ENCODE assay signal across 8 mouse cellular contexts in the genomic region with DNA sequence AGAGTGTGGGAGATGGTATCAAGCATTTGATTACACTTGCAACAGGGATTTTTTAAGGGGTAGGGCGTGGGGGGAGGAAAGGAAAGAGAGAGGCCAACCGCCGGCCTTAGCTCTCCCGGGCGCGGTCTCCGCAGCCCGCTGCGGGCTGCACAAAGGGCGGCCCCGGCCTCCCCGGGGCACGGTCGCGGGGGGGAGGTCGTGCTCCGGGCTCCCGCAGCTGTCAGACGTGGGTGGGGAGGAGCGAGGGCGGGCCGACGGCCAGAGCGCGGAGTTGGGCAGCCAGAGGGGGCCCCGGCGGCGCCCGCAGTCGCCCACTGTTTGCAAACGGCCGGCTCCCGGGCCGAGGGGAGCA.
A peak's percentile ranks its signal among the peaks of the same experiment; 100 is the strongest.
DNase-seq lines count a peak whose midpoint lies in the region; ATAC-seq and TF ChIP-seq lines count a peak whose summit lies in the region.

No protein-coding gene starts in this region.

- peak; percentile 89 for DNase-seq in adrenal gland, adult 2 months
- DNase-seq in adrenal gland, postnatal 4 days (ENCODE audit: low spot score in 2 of 2) = no peak
- DNase-seq in CD4-positive helper T cell, adult 2 months (ENCODE audit: low read depth, low spot score) = peak; percentile 67
- DNase-seq in forebrain, embryonic 10.5 days (ENCODE audit: extremely low spot score, low spot score) = peak; percentile 58
- DNase-seq in frontal cortex, adult 2 months (ENCODE audit: extremely low spot score in 1 of 2, low spot score in 1 of 2) = no peak
- DNase-seq in layer of hippocampus, adult 8-10 months (ENCODE audit: low spot score in 2 of 2) = no peak

- WGBS in forebrain, embryonic 10.5 days = under 1% methylated on average over 34 of the region's 34 CpGs
- WGBS in intestine, postnatal 0 days = under 1% methylated on average over 34 of the region's 34 CpGs

- peak overlapping the region; percentile 91 for H3K4me2 ChIP-seq in intestine, postnatal 0 days (replicated peaks; ENCODE audit: low read depth)

- H3K36me3 ChIP-seq in forebrain, embryonic 10.5 days (replicated peaks) = no peaks in the 10 kb centered on the region
- no peaks in the 10 kb centered on the region for H3K36me3 ChIP-seq in intestine, postnatal 0 days (ENCODE audit: control insufficient read depth, insufficient read depth)
- H3K36me3 ChIP-seq in megakaryocyte, embryonic 14.5 days (replicated peaks; ENCODE audit: low read length) = peaks cover 35% of the 10 kb centered on the region

- no peaks in the 10 kb centered on the region for H3K9me3 ChIP-seq in forebrain, embryonic 10.5 days
- no peaks in the 10 kb centered on the region for H3K9me3 ChIP-seq in intestine, postnatal 0 days (ENCODE audit: control insufficient read depth)
- H3K9me3 ChIP-seq in megakaryocyte, embryonic 14.5 days = no peaks in the 10 kb centered on the region

- peaks cover 66% of the 10 kb centered on the region for H3K27me3 ChIP-seq in forebrain, embryonic 10.5 days (ENCODE audit: poor library complexity, severe bottlenecking)
- H3K27me3 ChIP-seq in intestine, postnatal 0 days (replicated peaks; ENCODE audit: control insufficient read depth, insufficient read depth, low read length) = no peaks in the 10 kb centered on the region
- H3K27me3 ChIP-seq in megakaryocyte, embryonic 14.5 days (replicated peaks) = no peaks in the 10 kb centered on the region

- H3K27ac ChIP-seq in forebrain, embryonic 10.5 days = peak overlapping the region; percentile 98
- peak overlapping the region; percentile 95 for H3K27ac ChIP-seq in intestine, postnatal 0 days (ENCODE audit: low read depth, low read length)

- peak overlapping the region; percentile 64 for H3K9ac ChIP-seq in intestine, postnatal 0 days (ENCODE audit: low read depth, low read length)

- H3K4me3 ChIP-seq in forebrain, embryonic 10.5 days = peak overlapping the region; percentile 89
- peak overlapping the region; percentile 74 for H3K4me3 ChIP-seq in intestine, postnatal 0 days (ENCODE audit: low read depth, low read length)
- peak overlapping the region; percentile 100 for H3K4me3 ChIP-seq in megakaryocyte, embryonic 14.5 days (replicated peaks)

- H3K4me1 ChIP-seq in forebrain, embryonic 10.5 days = peaks cover 94% of the 10 kb centered on the region
- H3K4me1 ChIP-seq in intestine, postnatal 0 days (replicated peaks; ENCODE audit: control insufficient read depth, insufficient read depth, low read length) = peaks cover 6% of the 10 kb centered on the region; the same call in 1 of the 2 replicates
- H3K4me1 ChIP-seq in megakaryocyte, embryonic 14.5 days = peaks cover 62% of the 10 kb centered on the region

- TF ChIP-seq CTCF in intestine, postnatal 0 days (IDR thresholded peaks at IDR 0.05; ENCODE audit: low read depth) = no peak

- no peak for ATAC-seq in intestine, postnatal 0 days

Comparison
In these comparisons a context has a peak if more than half of its experiments do, and no peak if none do; other contexts are left out.
1. DNase-seq: peak in adrenal gland, adult 2 months (single experiment), CD4-positive helper T cell, adult 2 months (single experiment) and forebrain, embryonic 10.5 days (single experiment); none in adrenal gland, postnatal 4 days (0 of 2), frontal cortex, adult 2 months (0 of 2) and layer of hippocampus, adult 8-10 months (0 of 2).
2. Peak in every context shown above with its lines, with median percentiles within 50 percentile points of each other: H3K4me3 ChIP-seq.